Mouse (Mus musculus): ENCODE results near the gene Rps21. TPM values are rescaled to one million over a fixed set of nuclear protein-coding genes. Genes with fewer than 3 reads are reported as not detected.
A peak's percentile ranks its signal among the peaks of the same experiment; 100 is the strongest.

The Rps21 gene
- polyA plus RNA-seq, 1 experiment from 2014 or later, result 631 TPM

DNA sequence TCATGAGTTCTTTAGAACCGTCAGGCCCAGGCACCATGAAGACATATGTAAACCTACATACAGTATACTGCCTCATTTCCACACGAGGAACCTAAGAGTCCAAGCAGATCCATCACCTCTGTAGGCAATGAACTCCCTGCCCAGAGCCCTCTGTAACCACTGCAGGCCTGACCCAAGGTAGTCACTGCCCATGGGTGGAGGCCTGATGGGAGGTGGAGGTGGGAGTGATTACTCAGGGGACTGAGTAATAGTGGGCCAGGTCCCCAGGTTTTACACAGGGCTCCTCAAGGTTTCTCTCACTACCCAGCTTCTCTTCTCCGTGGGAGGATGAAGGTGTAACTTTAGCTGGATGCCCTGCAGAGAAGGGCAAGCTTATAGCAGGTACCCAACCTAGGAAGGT lies 28.0 kb upstream of the Rps21 start:
- H3K27me3 ChIP-seq, result peaks cover 40% of the 10 kb centered on the region
- H3K36me3 ChIP-seq, result no peaks in the 10 kb centered on the region
- H3K9me3 ChIP-seq, result no peaks in the 10 kb centered on the region
- no peak overlapping the region for H3K4me2 ChIP-seq
- no peak for ATAC-seq (ENCODE audit: insufficient number of reproducible peaks, insufficient read depth, low FRiP score, low TSS enrichment, low read depth)
- no peak overlapping the region for H3K9ac ChIP-seq (replicated peaks)
- H3K4me3 ChIP-seq (replicated peaks), result no peak overlapping the region
- peaks cover 40% of the 10 kb centered on the region for H3K4me1 ChIP-seq (replicated peaks)
- H3K27ac ChIP-seq, result no peak overlapping the region
- 69% methylated on average over 3 of the region's 3 CpGs for WGBS

DNA sequence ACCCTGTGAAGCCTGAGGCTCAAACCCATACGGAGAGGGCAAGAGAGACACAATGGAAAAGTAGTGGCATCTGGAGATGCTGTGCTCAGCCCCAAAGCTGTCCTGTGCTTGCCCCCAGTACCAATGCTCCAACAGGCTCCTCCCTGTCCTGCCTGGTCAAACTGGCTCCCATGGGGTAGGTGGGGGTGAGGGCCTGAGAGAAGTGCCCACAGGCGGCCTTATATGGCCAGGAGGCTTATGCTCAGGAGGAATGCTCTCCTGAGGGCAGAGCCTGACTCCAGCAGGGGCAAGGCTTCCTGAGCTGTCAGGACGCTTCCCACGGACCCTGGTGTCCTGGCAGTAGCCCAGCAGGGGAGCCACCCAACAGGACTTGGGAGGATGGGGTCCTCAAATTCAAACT lies 26.7 kb upstream of the Rps21 start:
- H3K4me1 ChIP-seq (replicated peaks), result peaks cover 43% of the 10 kb centered on the region

DNA sequence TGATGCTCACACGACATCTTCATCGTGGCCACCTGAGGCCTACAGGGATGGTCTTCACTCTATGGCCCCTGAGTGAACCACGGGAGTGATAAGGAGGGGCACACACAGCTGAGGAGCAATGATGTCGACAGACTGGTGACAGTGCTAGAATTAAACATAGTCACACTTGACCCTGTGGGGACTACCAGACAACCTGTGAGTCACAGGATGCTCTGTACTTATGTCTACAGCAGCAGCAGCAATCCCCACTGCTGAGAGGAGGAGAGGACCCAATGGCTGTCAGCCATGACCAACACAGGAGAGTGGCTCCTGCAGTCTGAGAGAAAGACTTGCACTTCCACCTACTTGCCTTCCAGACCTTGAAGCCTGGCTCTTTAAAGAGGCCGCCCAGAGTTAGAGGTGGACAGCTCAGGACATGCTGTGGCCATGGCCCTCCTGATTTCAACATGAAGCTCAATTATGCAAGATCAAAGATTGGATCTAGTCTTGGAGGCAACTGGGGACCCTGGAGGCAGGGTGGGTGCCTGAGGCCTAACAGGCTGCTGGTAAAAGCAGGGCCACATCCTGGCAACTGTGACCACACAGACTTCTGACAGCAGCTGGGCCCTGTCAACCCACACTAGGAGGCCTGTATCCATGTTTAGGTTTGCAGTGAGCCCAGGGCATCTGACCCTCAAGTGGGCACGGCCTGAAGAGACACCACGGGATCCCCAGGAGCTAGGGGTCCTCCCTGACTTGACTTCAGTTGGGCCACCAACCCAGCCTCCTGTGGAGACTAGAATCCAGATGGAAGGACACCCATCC lies 23.9 kb upstream of the Rps21 start:
- ATAC-seq (ENCODE audit: insufficient number of reproducible peaks, insufficient read depth, low FRiP score, low TSS enrichment, low read depth), result no peak
- H3K27ac ChIP-seq, result no peak overlapping the region

More for the DNA sequence above, 26.7 kb upstream of the Rps21 start:
- ATAC-seq (ENCODE audit: insufficient number of reproducible peaks, insufficient read depth, low FRiP score, low TSS enrichment, low read depth), result no peak
- Histone ChIP-seq H3K9ac (replicated peaks) (no peak overlapping the region), H3K36me3 (no peaks in the 10 kb centered on the region), H3K9me3 (no peaks in the 10 kb centered on the region), H3K27me3 (peaks cover 27% of the 10 kb centered on the region), H3K27ac (no peak overlapping the region), H3K4me3 (replicated peaks) (no peak overlapping the region), H3K4me2 (no peak overlapping the region)
- WGBS, result 56% methylated on average over 4 of the region's 4 CpGs

DNA sequence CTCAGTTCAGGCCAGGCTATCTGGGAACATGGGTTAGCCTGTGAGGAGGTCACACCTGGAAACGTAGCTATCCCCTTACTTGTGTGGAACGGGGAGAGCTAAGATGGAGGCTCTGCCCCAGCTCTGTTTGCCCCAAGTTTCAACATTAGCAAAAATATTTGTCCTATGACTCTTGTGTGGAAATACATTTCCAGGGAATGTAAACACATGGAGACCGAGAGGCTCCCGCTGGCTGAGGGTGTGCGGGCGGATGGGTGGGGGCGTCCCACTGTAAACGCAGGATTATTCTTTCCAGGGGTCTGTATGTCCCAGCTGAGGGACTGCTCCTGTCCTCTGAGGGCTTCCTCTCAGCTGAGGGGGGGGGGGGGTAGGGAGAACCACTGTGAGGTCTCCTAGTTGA lies 22.8 kb upstream of the Rps21 start:
- peaks cover 23% of the 10 kb centered on the region for H3K4me1 ChIP-seq (replicated peaks)
- no peak for ATAC-seq (ENCODE audit: insufficient number of reproducible peaks, insufficient read depth, low FRiP score, low TSS enrichment, low read depth)
- H3K9ac ChIP-seq (replicated peaks), result no peak overlapping the region
- 94% methylated on average over 8 of the region's 8 CpGs for WGBS
- no peak overlapping the region for H3K4me3 ChIP-seq (replicated peaks)
- H3K36me3 ChIP-seq, result no peaks in the 10 kb centered on the region
- no peak overlapping the region for H3K4me2 ChIP-seq
- H3K9me3 ChIP-seq, result no peaks in the 10 kb centered on the region
- H3K27me3 ChIP-seq, result no peaks in the 10 kb centered on the region
- H3K27ac ChIP-seq, result peak overlapping the region; percentile 83

More for the DNA sequence above, 23.9 kb upstream of the Rps21 start:
- no peaks in the 10 kb centered on the region for H3K27me3 ChIP-seq
- WGBS, result 82% methylated on average over 7 of the region's 7 CpGs
- H3K36me3 ChIP-seq, result no peaks in the 10 kb centered on the region
- H3K4me3 ChIP-seq (replicated peaks), result no peak overlapping the region
- no peak overlapping the region for H3K4me2 ChIP-seq
- peaks cover 24% of the 10 kb centered on the region for H3K4me1 ChIP-seq (replicated peaks)
- H3K9ac ChIP-seq (replicated peaks), result no peak overlapping the region
- H3K9me3 ChIP-seq, result no peaks in the 10 kb centered on the region

DNA sequence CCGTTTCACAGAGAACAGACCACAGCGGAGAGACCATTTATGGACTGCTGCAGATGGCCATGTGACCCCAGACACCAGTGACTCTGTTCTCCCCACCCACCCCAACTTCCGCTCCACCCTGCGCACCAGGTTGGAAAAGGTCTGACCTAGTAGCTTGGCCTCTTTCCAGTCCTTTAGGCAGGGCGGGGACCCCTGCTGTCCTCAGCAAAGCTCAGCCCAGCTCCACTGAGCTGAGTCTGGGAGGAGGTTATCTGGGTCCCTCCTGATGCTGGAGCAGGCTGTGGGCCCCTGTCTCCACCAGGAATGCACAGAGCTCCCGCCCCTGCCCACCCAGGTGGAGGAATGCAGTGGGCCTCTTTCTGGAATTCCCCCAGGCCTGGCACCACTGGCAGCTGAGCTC lies 22.2 kb upstream of the Rps21 start:
- Histone ChIP-seq H3K36me3 (no peaks in the 10 kb centered on the region), H3K9me3 (no peaks in the 10 kb centered on the region), H3K4me3 (replicated peaks) (no peak overlapping the region), H3K4me2 (no peak overlapping the region), H3K27ac (peak overlapping the region; percentile 83), H3K27me3 (no peaks in the 10 kb centered on the region), H3K9ac (replicated peaks) (no peak overlapping the region; the same call in 1 of the 2 replicates), H3K4me1 (replicated peaks) (peaks cover 23% of the 10 kb centered on the region)
- 53% methylated on average over 6 of the region's 6 CpGs for WGBS
- ATAC-seq (ENCODE audit: insufficient number of reproducible peaks, insufficient read depth, low FRiP score, low TSS enrichment, low read depth), result peak; percentile 66; the same call in 1 of the 2 replicates

DNA sequence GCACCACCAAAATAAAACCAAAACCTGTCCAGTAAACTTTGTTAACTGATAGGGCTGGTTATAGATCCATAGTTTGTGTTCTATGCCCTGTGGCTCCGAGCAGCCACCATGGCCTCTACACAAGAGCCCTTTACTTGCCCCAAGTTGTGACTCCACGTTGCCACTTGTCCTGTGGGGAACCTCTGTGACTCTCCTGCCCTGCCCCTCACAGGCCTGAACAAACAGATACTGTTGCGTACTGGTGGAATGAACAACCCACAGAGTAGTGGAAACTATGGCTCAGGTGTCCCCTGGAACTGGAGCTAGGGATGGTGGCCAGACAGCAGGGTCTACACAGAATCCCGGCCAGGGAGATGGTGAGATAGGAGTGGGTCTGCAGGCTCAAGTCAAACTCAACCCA lies 21.4 kb upstream of the Rps21 start:
- no peak overlapping the region for H3K4me2 ChIP-seq
- H3K27me3 ChIP-seq, result no peaks in the 10 kb centered on the region
- H3K9me3 ChIP-seq, result no peaks in the 10 kb centered on the region
- H3K4me3 ChIP-seq (replicated peaks), result no peak overlapping the region
- H3K9ac ChIP-seq (replicated peaks), result no peak overlapping the region
- ATAC-seq (ENCODE audit: insufficient number of reproducible peaks, insufficient read depth, low FRiP score, low TSS enrichment, low read depth), result no peak
- 83% methylated on average over 4 of the region's 4 CpGs for WGBS
- H3K36me3 ChIP-seq, result no peaks in the 10 kb centered on the region
- H3K27ac ChIP-seq, result peak overlapping the region; percentile 83
- H3K4me1 ChIP-seq (replicated peaks), result peaks cover 23% of the 10 kb centered on the region

DNA sequence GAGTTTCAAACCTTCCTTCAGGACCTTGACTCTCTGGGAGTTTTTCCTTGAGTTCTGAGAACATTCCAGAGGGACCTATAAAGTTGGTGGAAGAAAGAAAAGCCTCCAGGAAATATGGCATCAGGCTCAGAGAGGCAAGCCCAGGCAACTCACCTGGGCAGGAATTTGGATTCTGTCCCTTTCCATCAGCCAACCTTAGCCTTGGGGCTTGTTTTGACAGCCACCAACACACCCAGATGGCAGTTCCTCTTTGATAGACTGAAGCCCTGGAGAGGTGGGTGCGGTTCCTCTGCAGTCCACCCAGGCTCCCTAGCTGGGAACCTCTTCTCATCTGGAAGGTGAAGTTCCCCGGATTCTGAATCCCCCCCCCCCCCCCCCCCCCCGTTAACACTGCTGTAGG lies 20.7 kb upstream of the Rps21 start:
- ATAC-seq (ENCODE audit: insufficient number of reproducible peaks, insufficient read depth, low FRiP score, low TSS enrichment, low read depth), result no peak
- Histone ChIP-seq H3K4me3 (replicated peaks) (no peak overlapping the region), H3K27me3 (no peaks in the 10 kb centered on the region), H3K4me2 (no peak overlapping the region), H3K27ac (peak overlapping the region; percentile 83; the same call in 1 of the 2 replicates), H3K9me3 (no peaks in the 10 kb centered on the region; the same call in 1 of the 2 replicates), H3K4me1 (replicated peaks) (peaks cover 23% of the 10 kb centered on the region), H3K9ac (replicated peaks) (no peak overlapping the region), H3K36me3 (no peaks in the 10 kb centered on the region)
- WGBS, result 51% methylated on average over 3 of the region's 3 CpGs

DNA sequence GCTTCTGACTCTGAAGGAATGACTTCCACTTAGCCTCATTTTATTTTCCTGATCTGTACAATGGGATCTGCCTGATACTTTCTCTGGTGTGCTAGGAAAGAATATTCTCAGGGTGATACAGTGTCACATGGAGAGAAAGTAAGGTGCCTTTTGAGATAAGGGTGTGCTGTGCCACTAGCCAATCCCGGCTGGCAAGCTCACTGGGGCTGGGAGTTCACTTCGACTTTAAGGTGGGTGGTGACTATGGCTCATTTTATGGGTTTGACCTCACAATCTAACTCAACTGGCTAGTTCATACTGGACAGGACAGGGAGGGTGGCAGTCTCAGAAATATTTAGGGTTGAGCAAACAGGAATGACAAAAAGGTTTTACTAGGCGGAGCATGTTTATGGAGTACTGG lies 20.2 kb upstream of the Rps21 start:
- Histone ChIP-seq H3K27me3 (no peaks in the 10 kb centered on the region), H3K36me3 (no peaks in the 10 kb centered on the region), H3K4me2 (no peak overlapping the region), H3K9ac (replicated peaks) (no peak overlapping the region), H3K4me1 (replicated peaks) (peaks cover 23% of the 10 kb centered on the region), H3K4me3 (replicated peaks) (no peak overlapping the region), H3K9me3 (peaks cover 4% of the 10 kb centered on the region; the same call in 1 of the 2 replicates), H3K27ac (no peak overlapping the region)
- ATAC-seq (ENCODE audit: insufficient number of reproducible peaks, insufficient read depth, low FRiP score, low TSS enrichment, low read depth), result no peak
- WGBS, result 79% methylated on average over 3 of the region's 3 CpGs

DNA sequence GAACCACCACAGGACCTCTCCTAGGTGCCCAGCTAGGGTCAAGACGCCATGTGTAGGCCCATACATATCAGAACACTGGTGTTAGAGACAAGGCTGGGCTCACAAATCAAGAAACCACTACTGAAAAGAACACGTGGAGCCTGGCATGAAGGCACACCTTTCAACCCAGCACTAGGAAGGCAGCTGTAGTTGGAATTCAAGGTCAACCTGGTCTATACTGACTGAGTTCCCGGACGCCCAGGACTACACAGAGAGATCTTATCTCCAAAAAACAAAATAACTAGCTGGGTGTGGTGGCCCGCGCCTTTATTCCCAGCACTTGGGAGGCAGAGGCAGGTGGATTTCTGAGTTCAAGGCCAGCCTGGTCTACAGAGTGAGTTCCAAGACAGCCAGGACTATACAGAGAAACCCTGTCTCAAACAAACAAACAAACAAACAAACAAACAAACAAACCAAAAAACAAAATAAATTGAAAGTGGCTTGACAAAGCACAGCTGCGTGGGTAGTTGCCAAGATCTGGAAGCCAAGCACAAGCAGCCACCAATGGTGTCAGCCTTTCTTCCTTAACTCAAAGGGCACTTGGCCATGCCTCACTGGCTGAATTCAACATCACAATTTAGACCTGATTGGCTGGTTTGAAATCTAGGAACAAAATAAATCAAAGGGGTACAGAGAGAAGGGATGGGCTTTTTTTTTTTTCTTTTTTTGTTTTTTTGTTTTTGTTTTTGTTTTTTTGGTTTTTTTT lies 19.4 kb upstream of the Rps21 start:
- Histone ChIP-seq H3K9me3 (peaks cover 4% of the 10 kb centered on the region; the same call in 1 of the 2 replicates), H3K4me3 (replicated peaks) (no peak overlapping the region), H3K4me1 (replicated peaks) (peaks cover 23% of the 10 kb centered on the region), H3K27me3 (no peaks in the 10 kb centered on the region), H3K4me2 (no peak overlapping the region), H3K27ac (no peak overlapping the region), H3K36me3 (no peaks in the 10 kb centered on the region), H3K9ac (replicated peaks) (no peak overlapping the region)
- WGBS, result 89% methylated on average over 7 of the region's 7 CpGs
- ATAC-seq (ENCODE audit: insufficient number of reproducible peaks, insufficient read depth, low FRiP score, low TSS enrichment, low read depth), result no peak

DNA sequence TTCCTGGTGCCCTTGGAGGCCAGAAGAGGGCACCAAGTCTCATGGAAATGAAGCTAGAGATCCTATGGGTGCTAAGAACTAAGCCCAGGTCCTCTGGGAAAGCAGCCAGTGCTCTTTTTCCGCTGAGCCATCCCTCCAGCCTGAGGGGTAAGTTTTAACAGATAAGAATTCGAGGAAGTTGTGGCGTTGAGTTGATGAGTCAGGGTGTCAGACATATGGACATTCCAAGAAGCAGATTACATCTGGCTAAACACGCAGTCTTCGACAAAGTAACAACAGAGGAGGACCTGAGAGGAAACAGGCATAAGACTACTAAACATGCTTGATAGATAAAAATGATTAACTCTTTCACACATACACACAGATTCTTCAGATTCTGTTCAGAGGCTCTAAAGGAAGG lies 18.6 kb upstream of the Rps21 start:
- no peak for ATAC-seq (ENCODE audit: insufficient number of reproducible peaks, insufficient read depth, low FRiP score, low TSS enrichment, low read depth)
- H3K27me3 ChIP-seq, result no peaks in the 10 kb centered on the region
- no peak overlapping the region for H3K4me3 ChIP-seq (replicated peaks)
- no peak overlapping the region for H3K9ac ChIP-seq (replicated peaks)
- no peaks in the 10 kb centered on the region for H3K36me3 ChIP-seq
- WGBS, result 79% methylated on average over 5 of the region's 5 CpGs
- peaks cover 4% of the 10 kb centered on the region; the same call in 1 of the 2 replicates for H3K9me3 ChIP-seq
- H3K27ac ChIP-seq, result no peak overlapping the region
- no peak overlapping the region for H3K4me2 ChIP-seq
- H3K4me1 ChIP-seq (replicated peaks), result peaks cover 23% of the 10 kb centered on the region

DNA sequence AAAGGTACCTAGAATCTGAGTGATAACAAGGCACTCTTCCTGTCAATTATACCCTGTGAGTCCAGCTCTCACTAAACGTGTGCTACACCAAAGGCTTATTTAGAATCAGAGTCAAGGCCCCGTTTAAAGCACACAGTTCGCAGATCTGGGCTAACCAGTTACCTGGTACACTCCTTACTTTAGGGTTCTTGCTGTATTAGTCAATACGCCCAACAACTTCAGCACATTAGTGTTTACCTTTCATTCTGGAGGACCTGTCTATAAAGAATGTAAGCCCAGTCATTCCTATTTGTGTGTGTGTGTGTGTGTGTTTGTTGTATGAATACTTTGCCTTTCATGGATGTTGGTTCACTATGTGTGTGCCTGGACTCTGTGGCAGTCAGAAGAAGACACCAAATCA lies 14.1 kb upstream of the Rps21 start:
- peaks cover 4% of the 10 kb centered on the region; the same call in 1 of the 2 replicates for H3K9me3 ChIP-seq
- no peaks in the 10 kb centered on the region for H3K36me3 ChIP-seq
- WGBS, result 81% methylated on average over 4 of the region's 4 CpGs
- H3K4me2 ChIP-seq, result no peak overlapping the region
- no peak overlapping the region for H3K9ac ChIP-seq (replicated peaks)
- no peaks in the 10 kb centered on the region for H3K4me1 ChIP-seq (replicated peaks)
- H3K4me3 ChIP-seq (replicated peaks), result no peak overlapping the region
- H3K27me3 ChIP-seq, result no peaks in the 10 kb centered on the region
- no peak overlapping the region for H3K27ac ChIP-seq
- ATAC-seq (ENCODE audit: insufficient number of reproducible peaks, insufficient read depth, low FRiP score, low TSS enrichment, low read depth), result no peak

Data from limb, embryonic 12.5 days (tissue).